Mouse (Mus musculus) limb, embryonic 13.5 days (tissue): Measurements from ENCODE around the gene Krtap13-1. TPM values are rescaled to one million over a fixed set of nuclear protein-coding genes. Genes with fewer than 3 reads are reported as not detected.
A peak's percentile ranks its signal among the peaks of the same experiment; 100 is the strongest.

Experiments
- ATAC-seq: fragments of 200-750 bp; cut with Nextera tagmentation; 2 replicates; pipeline ENCODE4 v1.8.0; 2017; ENCODE audit warnings: low read depth, moderate number of reproducible peaks, moderate TSS enrichment; ENCODE audit not compliant: low FRiP score
- H3K27ac ChIP-seq: fragments of 300-500 bp; sonication (generic); 2 replicates; pipeline ENCODE4 v1.5.1; 2015; ENCODE audit warnings: inconsistent platforms, mild to moderate bottlenecking, moderate library complexity
- H3K27me3 ChIP-seq: fragments of 300-500 bp; sonication (generic); 2 replicates; pipeline ENCODE4 v1.6.1; 2015; ENCODE audit warnings: mild to moderate bottlenecking, inconsistent platforms
- H3K36me3 ChIP-seq: fragments of 300-500 bp; sonication (generic); 2 replicates; pipeline ENCODE4 v1.6.1; 2015; ENCODE audit warnings: inconsistent platforms, mild to moderate bottlenecking, moderate library complexity
- H3K4me1 ChIP-seq: fragments of 300-500 bp; sonication (generic); 2 replicates; pipeline ENCODE4 v1.6.1; 2015; ENCODE audit warnings: inconsistent platforms
- H3K4me2 ChIP-seq: fragments of 300-500 bp; sonication (generic); replicated peaks from 2 replicates; pipeline ENCODE4 v1.6.1; 2015; ENCODE audit warnings: inconsistent platforms, mild to moderate bottlenecking, moderate library complexity
- H3K4me3 ChIP-seq: fragments of 300-500 bp; sonication (generic); 2 replicates; pipeline ENCODE4 v1.5.1; 2015; ENCODE audit warnings: moderate library complexity, mild to moderate bottlenecking, inconsistent platforms
- H3K9ac ChIP-seq: fragments of 300-500 bp; sonication (generic); 2 replicates; pipeline ENCODE4 v1.6.1; 2015; ENCODE audit warnings: mild to moderate bottlenecking, inconsistent platforms
- H3K9me3 ChIP-seq: fragments of 300-500 bp; sonication (generic); 2 replicates; pipeline ENCODE4 v1.6.1; 2016; ENCODE audit warnings: inconsistent platforms
- WGBS: fragments of 180-500 bp; shearing (Covaris S2); methylation state at CpG from one replicate; pipeline ENCODE4 v1.1.7; 2015; 5-methylcytosine and 5-hydroxymethylcytosine counted together
- polyA plus RNA-seq: library from polyadenylated mRNA; unstranded; fragments of >200 nt; fragmentation: Nextera tagmentation; extraction: Ambion mirVana; gene quantifications from 2 replicates; pipeline ENCODE4 v1.2.1, GENCODE M21; 2015

Gene Krtap13-1
- polyA plus RNA-seq = not detected in 2 replicates

DNA sequence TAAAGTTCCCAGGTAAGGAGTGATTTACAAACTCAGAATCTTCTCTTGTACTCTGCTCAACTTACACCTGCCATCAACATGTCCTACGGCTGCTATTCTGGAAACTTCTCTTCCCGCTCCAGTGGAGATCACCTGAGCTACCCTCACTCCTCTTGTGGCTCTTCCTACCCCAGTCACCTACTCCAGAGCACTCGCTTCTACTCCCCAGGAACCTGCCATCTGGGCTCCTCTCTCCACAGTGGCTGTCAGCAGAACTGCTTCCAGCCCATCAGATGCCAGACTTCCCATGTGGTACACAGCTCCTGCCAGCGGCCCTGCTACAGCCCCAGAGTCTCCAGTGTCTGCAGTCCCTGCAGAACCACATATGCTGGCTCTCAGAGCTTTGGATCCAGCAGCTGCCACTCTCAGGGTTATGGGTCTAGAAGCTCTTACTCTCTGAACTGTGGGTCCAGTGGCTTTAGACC, at the start of gene Krtap13-1:
Gene Krtap13-1, plus strand, starts transcription at position 51 of the 464 bp plus-strand sequence.
- no peaks in the 10 kb centered on the region for H3K9me3 ChIP-seq
- 70% methylated on average over 4 of the region's 4 CpGs for WGBS
- no peaks in the 10 kb centered on the region for H3K4me1 ChIP-seq
- no peaks in the 10 kb centered on the region for H3K36me3 ChIP-seq
- H3K4me3 ChIP-seq = no peak within 1 kb of the TSS
- no peaks in the 10 kb centered on the region for H3K27me3 ChIP-seq
- no peak within 1 kb of the TSS for H3K9ac ChIP-seq
- H3K4me2 ChIP-seq = no peak within 1 kb of the TSS
- H3K27ac ChIP-seq = no peak within 1 kb of the TSS
- no peak for ATAC-seq

GRCm38 (mm10) chr16:88679099-88679498, 49.6 kb upstream of the Krtap13-1 start:
- ATAC-seq = no peak
- H3K9me3 ChIP-seq = no peaks in the 10 kb centered on the region
- H3K27ac ChIP-seq = no peak overlapping the region
- H3K36me3 ChIP-seq = no peaks in the 10 kb centered on the region
- no peak overlapping the region for H3K4me3 ChIP-seq
- H3K4me1 ChIP-seq = no peaks in the 10 kb centered on the region
- H3K4me2 ChIP-seq = no peak overlapping the region
- H3K27me3 ChIP-seq = no peaks in the 10 kb centered on the region
- WGBS = 78% methylated on average over 6 of the region's 6 CpGs
- no peak overlapping the region for H3K9ac ChIP-seq

DNA sequence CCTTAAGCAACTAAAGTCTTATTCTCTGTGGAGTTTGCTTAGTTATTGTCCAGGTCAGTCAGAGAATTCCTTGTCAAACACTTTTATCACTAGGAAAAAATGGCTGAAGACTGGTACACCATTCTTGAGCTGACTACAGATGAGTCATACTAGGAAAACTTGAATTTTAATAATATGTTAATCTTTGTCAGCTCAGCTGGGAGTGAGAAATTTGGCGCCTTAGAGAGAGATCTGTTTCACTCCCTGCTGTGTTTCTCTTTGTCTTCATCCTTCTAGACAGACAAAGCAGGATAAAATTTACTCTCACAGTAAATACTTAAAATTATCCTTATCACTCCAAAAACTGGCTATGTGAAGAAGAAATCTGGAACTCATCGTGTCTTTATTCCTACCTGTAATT, 47.4 kb upstream of the Krtap13-1 start:
- Histone ChIP-seq H3K4me3 (no peak overlapping the region), H3K9me3 (no peaks in the 10 kb centered on the region), H3K27me3 (no peaks in the 10 kb centered on the region), H3K36me3 (no peaks in the 10 kb centered on the region), H3K9ac (no peak overlapping the region), H3K27ac (no peak overlapping the region), H3K4me1 (no peaks in the 10 kb centered on the region), H3K4me2 (no peak overlapping the region)
- no peak for ATAC-seq
- whole genome bisulfite sequencing = 69% methylated on average over 2 of the region's 2 CpGs

GRCm38 (mm10) chr16:88696256-88696655, 32.4 kb upstream of the Krtap13-1 start:
- H3K4me2 ChIP-seq = no peak overlapping the region
- no peak overlapping the region for H3K9ac ChIP-seq
- H3K4me1 ChIP-seq = 0 out of 2 replicates have a peak, but pooled peaks cover 9% of the 10 kb centered on the region
- WGBS = 60% methylated on average over 4 of the region's 4 CpGs
- no peak overlapping the region for H3K27ac ChIP-seq
- H3K27me3 ChIP-seq = no peaks in the 10 kb centered on the region
- no peak overlapping the region for H3K4me3 ChIP-seq
- H3K36me3 ChIP-seq = no peaks in the 10 kb centered on the region
- no peaks in the 10 kb centered on the region for H3K9me3 ChIP-seq
- ATAC-seq = no peak

GRCm38 (mm10) chr16:88701072-88701864, 27.4 kb upstream of the Krtap13-1 start:
- H3K36me3 ChIP-seq = no peaks in the 10 kb centered on the region
- no peak overlapping the region for H3K4me2 ChIP-seq
- no peak overlapping the region for H3K4me3 ChIP-seq
- H3K4me1 ChIP-seq = 0 out of 2 replicates have a peak, but pooled peaks cover 11% of the 10 kb centered on the region
- H3K27me3 ChIP-seq = no peaks in the 10 kb centered on the region
- no peak overlapping the region for H3K9ac ChIP-seq
- 38% methylated on average over 4 of the region's 4 CpGs for WGBS
- peak; percentile 66; the same call in 1 of the 2 replicates for ATAC-seq
- no peaks in the 10 kb centered on the region for H3K9me3 ChIP-seq
- no peak overlapping the region for H3K27ac ChIP-seq

GRCm38 (mm10) chr16:88707496-88708012, 21.1 kb upstream of the Krtap13-1 start, which contains the start of gene 2310061N02Rik:
2310061N02Rik (minus strand) TSS chr16:88707962.
- Histone ChIP-seq H3K9ac (no peak within 1 kb of the TSS), H3K9me3 (no peaks in the 10 kb centered on the region), H3K36me3 (no peaks in the 10 kb centered on the region), H3K4me2 (no peak within 1 kb of the TSS), H3K4me3 (no peak within 1 kb of the TSS), H3K4me1 (no peaks in the 10 kb centered on the region), H3K27me3 (no peaks in the 10 kb centered on the region), H3K27ac (no peak within 1 kb of the TSS)
- no peak for ATAC-seq
- 88% methylated on average over 10 of the region's 10 CpGs for WGBS

DNA sequence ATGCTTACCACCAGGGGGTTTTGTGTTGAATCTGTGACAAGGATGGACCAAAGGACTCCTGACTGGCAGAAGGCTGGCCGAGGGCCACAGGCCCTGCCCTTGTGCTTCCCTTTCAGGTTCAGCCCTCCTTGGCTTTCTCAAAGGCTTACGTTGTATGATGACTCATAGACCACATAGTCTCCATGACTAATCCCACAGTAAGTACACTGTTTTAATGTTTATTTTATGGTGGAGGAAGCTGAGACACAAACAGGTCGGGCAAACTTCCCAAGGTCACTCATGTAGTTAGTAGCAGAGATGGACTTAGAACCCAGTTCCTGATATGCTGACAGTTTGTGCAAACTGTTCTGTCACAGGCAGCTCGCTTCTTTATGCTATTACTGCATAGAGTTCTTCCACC, 17.9 kb upstream of the Krtap13-1 start:
- no peak overlapping the region for H3K4me3 ChIP-seq
- no peak overlapping the region for H3K27ac ChIP-seq
- H3K27me3 ChIP-seq = no peaks in the 10 kb centered on the region
- no peaks in the 10 kb centered on the region for H3K36me3 ChIP-seq
- no peak for ATAC-seq
- no peaks in the 10 kb centered on the region for H3K9me3 ChIP-seq
- H3K4me1 ChIP-seq = no peaks in the 10 kb centered on the region
- H3K9ac ChIP-seq = no peak overlapping the region
- WGBS = 76% methylated on average over 4 of the region's 4 CpGs
- H3K4me2 ChIP-seq = no peak overlapping the region

GRCm38 (mm10) chr16:88711245-88711644, 17.4 kb upstream of the Krtap13-1 start:
- no peak overlapping the region for H3K4me3 ChIP-seq
- no peaks in the 10 kb centered on the region for H3K9me3 ChIP-seq
- ATAC-seq = no peak
- no peak overlapping the region for H3K9ac ChIP-seq
- H3K27me3 ChIP-seq = no peaks in the 10 kb centered on the region
- H3K36me3 ChIP-seq = no peaks in the 10 kb centered on the region
- H3K4me2 ChIP-seq = no peak overlapping the region
- no peaks in the 10 kb centered on the region for H3K4me1 ChIP-seq
- WGBS = 82% methylated on average over 6 of the region's 6 CpGs
- no peak overlapping the region for H3K27ac ChIP-seq

DNA sequence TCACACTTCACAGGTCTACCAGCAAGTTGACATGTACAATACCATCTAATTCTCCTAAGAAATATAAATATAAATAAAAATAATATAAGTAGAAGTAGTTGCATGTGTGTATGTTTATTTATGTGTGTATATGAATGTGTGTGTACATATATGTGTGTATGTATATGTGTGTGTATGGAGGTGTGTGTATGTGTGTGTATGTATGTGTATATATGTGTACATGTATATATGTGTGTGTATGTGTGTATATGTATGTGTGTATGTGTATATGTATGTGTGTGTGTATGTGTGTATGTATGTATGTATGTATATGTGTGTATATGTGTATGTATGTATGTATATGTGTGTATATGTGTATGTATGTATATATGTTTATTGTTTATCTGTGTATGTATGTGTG, 12.1 kb upstream of the Krtap13-1 start:
- Histone ChIP-seq H3K27ac (no peak overlapping the region), H3K4me3 (no peak overlapping the region), H3K4me1 (no peaks in the 10 kb centered on the region), H3K27me3 (no peaks in the 10 kb centered on the region), H3K4me2 (no peak overlapping the region), H3K36me3 (no peaks in the 10 kb centered on the region), H3K9me3 (no peaks in the 10 kb centered on the region), H3K9ac (no peak overlapping the region)
- ATAC-seq = 0 out of 2 replicates have a peak, but pooled peaks have one; percentile 40

- H3K4me2 ChIP-seq = no peak overlapping the region
- H3K36me3 ChIP-seq = no peaks in the 10 kb centered on the region
- no peak overlapping the region for H3K27ac ChIP-seq
- no peaks in the 10 kb centered on the region for H3K27me3 ChIP-seq
- no peaks in the 10 kb centered on the region for H3K9me3 ChIP-seq
- no peaks in the 10 kb centered on the region for H3K4me1 ChIP-seq
- no peak overlapping the region for H3K9ac ChIP-seq
- no peak for ATAC-seq
- no peak overlapping the region for H3K4me3 ChIP-seq
- WGBS = 24% methylated on average over 1 of the region's 1 CpGs
These were observed 8.6 kb upstream of the Krtap13-1 start for GRCm38 (mm10) chr16:88720031-88720430.

- WGBS = 68% methylated on average over 2 of the region's 2 CpGs
These were observed 6.7 kb downstream of the Krtap13-1 start for GRCm38 (mm10) chr16:88735391-88735790.

DNA sequence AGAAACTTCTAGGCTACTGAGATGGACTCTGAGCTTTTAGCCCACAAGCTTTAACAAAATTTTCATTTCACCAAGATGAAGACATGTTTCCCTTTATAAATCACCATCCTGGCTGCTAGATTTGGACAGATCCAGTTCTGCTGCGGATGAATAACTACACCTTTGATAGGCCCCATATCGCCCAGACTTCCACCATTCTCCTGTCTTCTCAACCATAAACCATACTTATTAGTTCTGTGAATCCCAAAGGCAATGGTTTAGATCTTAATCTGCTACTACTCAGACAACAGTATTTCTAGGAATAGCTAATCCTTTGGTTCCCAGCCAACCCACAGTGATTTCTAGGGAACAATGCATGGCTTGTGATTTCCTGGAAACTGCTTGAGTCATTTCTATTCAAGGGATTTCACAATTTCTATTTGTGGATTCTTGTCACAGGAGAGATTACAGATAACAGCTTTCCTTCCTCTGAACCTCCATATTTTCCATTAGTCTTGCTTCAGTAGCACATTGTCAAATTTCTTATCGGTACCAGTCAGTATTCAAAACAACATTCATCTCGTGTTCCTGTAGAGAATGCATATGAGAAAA, 16.2 kb downstream of the Krtap13-1 start:
- no peak for ATAC-seq
- H3K9me3 ChIP-seq = no peaks in the 10 kb centered on the region
- 88% methylated on average over 4 of the region's 4 CpGs for WGBS

More at GRCm38 (mm10) chr16:88735391-88735790, 6.7 kb downstream of the Krtap13-1 start:
- no peaks in the 10 kb centered on the region; the same call in 1 of the 2 replicates for H3K4me1 ChIP-seq
- H3K9ac ChIP-seq = no peak overlapping the region
- H3K27ac ChIP-seq = no peak overlapping the region
- H3K4me3 ChIP-seq = no peak overlapping the region
- no peaks in the 10 kb centered on the region for H3K9me3 ChIP-seq
- H3K27me3 ChIP-seq = no peaks in the 10 kb centered on the region
- peak; percentile 73; the same call in 1 of the 2 replicates for ATAC-seq
- no peaks in the 10 kb centered on the region for H3K36me3 ChIP-seq
- H3K4me2 ChIP-seq = no peak overlapping the region

More for the DNA sequence above, 16.2 kb downstream of the Krtap13-1 start:
- Histone ChIP-seq H3K9ac (no peak overlapping the region), H3K4me3 (no peak overlapping the region), H3K27me3 (no peaks in the 10 kb centered on the region), H3K27ac (no peak overlapping the region), H3K4me1 (no peaks in the 10 kb centered on the region), H3K36me3 (no peaks in the 10 kb centered on the region), H3K4me2 (no peak overlapping the region)
